Mouse (Mus musculus): ENCODE results near the gene Ccdc154.

Ccdc154 gene

GRCm38 (mm10) chr17:25165970-25166671, 3.9 kb downstream of the Ccdc154 start:
- TF ChIP-seq GATA4 (IDR thresholded peaks at IDR 0.05; ENCODE audit: insufficient replicate concordance, low read length) = no peak

- TF ChIP-seq GATA4 (IDR thresholded peaks at IDR 0.05; ENCODE audit: insufficient replicate concordance, low read length) = no peak
Measured at GRCm38 (mm10) chr17:25169706-25170105, 7.4 kb downstream of the Ccdc154 start.

- no peak for TF ChIP-seq GATA4 (IDR thresholded peaks at IDR 0.05; ENCODE audit: insufficient replicate concordance, low read length)
Measured at GRCm38 (mm10) chr17:25172558-25172957, 10.3 kb downstream of the Ccdc154 start.

- TF ChIP-seq GATA4 (IDR thresholded peaks at IDR 0.05; ENCODE audit: insufficient replicate concordance, low read length) = no peak
Measured at GRCm38 (mm10) chr17:25175411-25175810, 13.2 kb downstream of the Ccdc154 start, which contains the start of gene Gm38655. Gm38655 (minus strand) TSS chr17:25175471.

GRCm38 (mm10) chr17:25183232-25183631, 21.0 kb downstream of the Ccdc154 start:
- TF ChIP-seq GATA4 (IDR thresholded peaks at IDR 0.05; ENCODE audit: insufficient replicate concordance, low read length) = no peak

GRCm38 (mm10) chr17:25184129-25184691, 21.9 kb downstream of the Ccdc154 start, which contains the start of gene BC003965:
BC003965 (plus strand) TSS chr17:25184554.
- peak; percentile 100 for TF ChIP-seq GATA4 (IDR thresholded peaks at IDR 0.05; ENCODE audit: insufficient replicate concordance, low read length)

GRCm38 (mm10) chr17:25184961-25185360, 22.7 kb downstream of the Ccdc154 start:
- TF ChIP-seq GATA4 (IDR thresholded peaks at IDR 0.05; ENCODE audit: insufficient replicate concordance, low read length) = no peak

GRCm38 (mm10) chr17:25187784-25188149, 25.5 kb downstream of the Ccdc154 start:
- no peak for TF ChIP-seq GATA4 (IDR thresholded peaks at IDR 0.05; ENCODE audit: insufficient replicate concordance, low read length)

GRCm38 (mm10) chr17:25188150-25189031, 26.1 kb downstream of the Ccdc154 start, which contains the start of gene Unkl:
Unkl (plus strand) TSS chr17:25188397.
- TF ChIP-seq GATA4 (IDR thresholded peaks at IDR 0.05; ENCODE audit: insufficient replicate concordance, low read length) = no peak

GRCm38 (mm10) chr17:25189091-25189490, 26.8 kb downstream of the Ccdc154 start:
- no peak for TF ChIP-seq GATA4 (IDR thresholded peaks at IDR 0.05; ENCODE audit: insufficient replicate concordance, low read length)

GRCm38 (mm10) chr17:25202401-25202800, 40.1 kb downstream of the Ccdc154 start:
- TF ChIP-seq GATA4 (IDR thresholded peaks at IDR 0.05; ENCODE audit: insufficient replicate concordance, low read length) = no peak

- TF ChIP-seq GATA4 (IDR thresholded peaks at IDR 0.05; ENCODE audit: insufficient replicate concordance, low read length) = no peak
Measured at GRCm38 (mm10) chr17:25210006-25210405, 47.7 kb downstream of the Ccdc154 start.

- TF ChIP-seq GATA4 (IDR thresholded peaks at IDR 0.05; ENCODE audit: insufficient replicate concordance, low read length) = no peak
Measured at GRCm38 (mm10) chr17:25210680-25211466, 48.6 kb downstream of the Ccdc154 start.

GRCm38 (mm10) chr17:25211705-25212104, 49.4 kb downstream of the Ccdc154 start:
- no peak for TF ChIP-seq GATA4 (IDR thresholded peaks at IDR 0.05; ENCODE audit: insufficient replicate concordance, low read length)

- no peak for TF ChIP-seq GATA4 (IDR thresholded peaks at IDR 0.05; ENCODE audit: insufficient replicate concordance, low read length)
Measured at GRCm38 (mm10) chr17:25215431-25215830, 53.2 kb downstream of the Ccdc154 start.
